24 mouse cellular contexts compared by ENCODE assay signal in genomic region chr1:45875640-45876039, GRCm38 (mm10). TPM values are rescaled to one million over a fixed set of nuclear protein-coding genes. Genes with fewer than 3 reads are reported as not detected.
DNase-seq lines count a peak whose midpoint lies in the region; ATAC-seq and TF ChIP-seq lines count a peak whose summit lies in the region.
"Had no signal": no experiment of that assay in that cellular context is flagged by ENCODE, and none has a peak within 500 bp of the region (broad histone marks: within the 10 kb centered on the region; RNA-seq: fewer than 3 reads in every experiment).

No protein-coding gene starts in this region.

- no peaks in the 10 kb centered on the region for H3K27me3 ChIP-seq in G1E (ENCODE audit: insufficient read depth, low read length)
- no peaks in the 10 kb centered on the region for H3K27me3 ChIP-seq in MEL (ENCODE audit: control insufficient read depth in 1 of 2, insufficient read depth in 2 of 2, low read length in 2 of 2)
- H3K27me3 ChIP-seq in liver, embryonic 14.5 days (ENCODE audit: control insufficient read depth, insufficient read depth, low read length): no peaks in the 10 kb centered on the region
- H3K27me3 ChIP-seq: embryonic facial prominence, embryonic 13.5 days; forebrain, embryonic 13.5 days; heart, embryonic 13.5 days; hindbrain, embryonic 15.5 days had no signal

- H3K4me1 ChIP-seq in G1E (ENCODE audit: insufficient read depth, low read depth, low read length): peaks cover 47% of the 10 kb centered on the region
- H3K4me1 ChIP-seq in MEL (ENCODE audit: control insufficient read depth in 1 of 2, insufficient read depth in 2 of 2, low read length in 2 of 2): peaks cover 28 to 29% of the 10 kb centered on the region in 2 experiments
- H3K4me1 ChIP-seq in liver, embryonic 14.5 days (replicated peaks; ENCODE audit: control insufficient read depth in 2 of 2, insufficient read depth in 2 of 2, low read length in 1 of 2): peaks cover 23 to 37% of the 10 kb centered on the region in 2 experiments
- H3K4me1 ChIP-seq: embryonic facial prominence, embryonic 13.5 days; forebrain, embryonic 13.5 days; heart, embryonic 13.5 days; hindbrain, embryonic 15.5 days had no signal

- peak; percentile 22; the same call in 1 of the 2 replicates for ATAC-seq in G1E (ENCODE audit: extremely low read depth, insufficient number of reproducible peaks, low FRiP score, poor library complexity, severe bottlenecking)
- ATAC-seq in liver, embryonic 14.5 days (ENCODE audit: insufficient read depth): peak; percentile 85
- ATAC-seq in megakaryocyte-erythroid progenitor cell, adult 5-6 weeks (replicated peaks; ENCODE audit: low FRiP score, low TSS enrichment, poor library complexity, severe bottlenecking): peak; percentile 80
- ATAC-seq: forebrain, embryonic 13.5 days; forebrain, postnatal 0 days had no signal

- no peak overlapping the region for H3K9ac ChIP-seq in MEL (ENCODE audit: control insufficient read depth, low read depth, low read length, poor library complexity, severe bottlenecking)
- 0 out of 2 replicates have a peak overlapping the region, but pooled peaks have one; percentile 23 for H3K9ac ChIP-seq in liver, embryonic 14.5 days (replicated peaks)
- H3K9ac ChIP-seq: embryonic facial prominence, embryonic 13.5 days; forebrain, embryonic 13.5 days; forebrain, postnatal 0 days; heart, embryonic 13.5 days; hindbrain, embryonic 15.5 days had no signal

- peak; percentile 72 to 79 for TF ChIP-seq EP300 in MEL (IDR thresholded peaks at IDR 0.05; ENCODE audit: low read depth in 1 of 2, low read length in 2 of 2)
- peak; percentile 68 for TF ChIP-seq EP300 in liver, embryonic 14.5 days (IDR thresholded peaks at IDR 0.05; ENCODE audit: low read depth)

- H3K9me3 ChIP-seq in G1E (replicated peaks): no peaks in the 10 kb centered on the region
- H3K9me3 ChIP-seq in MEL (replicated peaks; ENCODE audit: insufficient read depth, low read length): no peaks in the 10 kb centered on the region
- no peaks in the 10 kb centered on the region for H3K9me3 ChIP-seq in liver, embryonic 14.5 days (ENCODE audit: control insufficient read depth, low read length)
- H3K9me3 ChIP-seq: embryonic facial prominence, embryonic 13.5 days; forebrain, embryonic 13.5 days; heart, embryonic 13.5 days; hindbrain, embryonic 15.5 days had no signal

- peak overlapping the region; percentile 22 for H3K4me2 ChIP-seq in liver, embryonic 14.5 days (ENCODE audit: low read depth)
- H3K4me2 ChIP-seq: embryonic facial prominence, embryonic 13.5 days; forebrain, embryonic 13.5 days; heart, embryonic 13.5 days; hindbrain, embryonic 15.5 days had no signal

- no peaks in the 10 kb centered on the region for H3K79me2 ChIP-seq in MEL (ENCODE audit: control insufficient read depth, insufficient read depth, low read length, poor library complexity)

- peak overlapping the region; percentile 6; the same call in 1 of the 2 replicates for H3K27ac ChIP-seq in MEL (ENCODE audit: control insufficient read depth, low read depth, low read length)
- peak overlapping the region; percentile 33; the same call in 1 of the 2 replicates for H3K27ac ChIP-seq in liver, embryonic 14.5 days
- H3K27ac ChIP-seq: embryonic facial prominence, embryonic 13.5 days; forebrain, embryonic 13.5 days; gastrocnemius, adult 2 months; heart, embryonic 13.5 days; hindbrain, embryonic 15.5 days had no signal

- DNase-seq in G1E (ENCODE audit: low spot score) (no peak), MEL (ENCODE audit: low read depth, low spot score) (peak; percentile 51)
- peak in 2 of 3 experiments; percentile 35 to 44 for DNase-seq in liver, embryonic 14.5 days (ENCODE audit: low read depth in 3 of 3, low spot score in 3 of 3)
- DNase-seq in layer of hippocampus, postnatal 25 days (ENCODE audit: extremely low spot score in 1 of 2, low spot score in 1 of 2): no peak
- DNase-seq in left cerebral cortex, postnatal 36 days (ENCODE audit: low spot score in 2 of 2): no peak
- DNase-seq in right cerebral cortex, postnatal 36 days (ENCODE audit: low spot score in 2 of 2): no peak
- DNase-seq: adrenal gland, postnatal 10 days; cerebellum, adult 18-20 months; cerebellum, adult 9-11 months; cerebellum, postnatal 36 days; forebrain, postnatal 0 days; gastrocnemius, adult 2 months; gastrocnemius, postnatal 25 days; heart, adult 11 months; heart, postnatal 36 days had no signal

- intact Hi-C loops in left cerebral cortex, postnatal 36 days (cut with DNase I): no loop called here

- no peak for TF ChIP-seq CTCF in G1E (IDR thresholded peaks at IDR 0.05; ENCODE audit: low read depth, low read length)
- no peak for TF ChIP-seq CTCF in MEL (IDR thresholded peaks at IDR 0.05 in 2 of 3, conservative IDR thresholded peaks at IDR 0.05 in 1 of 3; ENCODE audit: control insufficient read depth in 1 of 3, insufficient read depth in 1 of 3, low read depth in 2 of 3, low read length in 3 of 3, poor library complexity in 1 of 3, severe bottlenecking in 1 of 3)
- TF ChIP-seq CTCF in liver, embryonic 14.5 days (IDR thresholded peaks at IDR 0.05; ENCODE audit: low read depth): no peak

- H3K36me3 ChIP-seq in G1E (replicated peaks) (no peaks in the 10 kb centered on the region), MEL (ENCODE audit: control insufficient read depth in 1 of 2, insufficient read depth in 2 of 2, low read length in 2 of 2) (peaks cover 0 to 40% of the 10 kb centered on the region in 2 experiments; a peak in 2 of 4 replicates)
- no peaks in the 10 kb centered on the region for H3K36me3 ChIP-seq in liver, embryonic 14.5 days (replicated peaks; ENCODE audit: control insufficient read depth, insufficient read depth, low read depth)
- H3K36me3 ChIP-seq: embryonic facial prominence, embryonic 13.5 days; heart, embryonic 13.5 days; hindbrain, embryonic 15.5 days had no signal

- no peak for TF ChIP-seq POLR2A in MEL (IDR thresholded peaks at IDR 0.05; ENCODE audit: control insufficient read depth in 1 of 2, insufficient read depth in 1 of 2, low read depth in 1 of 2, low read length in 2 of 2, poor library complexity in 1 of 2)

- no peak overlapping the region for H3K4me3 ChIP-seq in G1E (ENCODE audit: low read depth, low read length)
- no peak overlapping the region for H3K4me3 ChIP-seq in MEL (ENCODE audit: control insufficient read depth in 1 of 2, insufficient read depth in 1 of 2, low read depth in 2 of 2, low read length in 2 of 2)
- H3K4me3 ChIP-seq in liver, embryonic 14.5 days (ENCODE audit: insufficient read depth in 1 of 2, low read depth in 2 of 2, low read length in 2 of 2): no peak overlapping the region
- H3K4me3 ChIP-seq: embryonic facial prominence, embryonic 13.5 days; forebrain, embryonic 13.5 days; gastrocnemius, adult 2 months; heart, embryonic 13.5 days; hindbrain, embryonic 15.5 days had no signal

- TF ChIP-seq RAD21 in MEL (IDR thresholded peaks at IDR 0.05; ENCODE audit: low read depth, low read length): no peak

- 27% methylated on average over 2 of the region's 2 CpGs for WGBS in liver, embryonic 14.5 days (ENCODE audit: insufficient replicate concordance)

TF ChIP-seq in MEL, 35 proteins besides CTCF, POLR2A, EP300 and RAD21:
- TF ChIP-seq GATA1 (IDR thresholded peaks at IDR 0.05; ENCODE audit: low read depth, low read length): peak; percentile 79
- TF ChIP-seq ETS1 (IDR thresholded peaks at IDR 0.05; ENCODE audit: low read depth, low read length): peak; percentile 19; the same call in 1 of the 2 replicates
- no peak for TF ChIP-seq MYC (IDR thresholded peaks at IDR 0.05; ENCODE audit: low read depth, low read length)
- no peak for TF ChIP-seq ELF1 (IDR thresholded peaks at IDR 0.05; ENCODE audit: low read depth, low read length)
- TF ChIP-seq MAX (IDR thresholded peaks at IDR 0.05; ENCODE audit: low read length): 0 out of 2 replicates have a peak, but pooled peaks have one; percentile 10
- TF ChIP-seq NELFE (IDR thresholded peaks at IDR 0.05; ENCODE audit: low read depth, low read length): no peak
- TF ChIP-seq RCOR1 (IDR thresholded peaks at IDR 0.05; ENCODE audit: low read depth, low read length): 0 out of 2 replicates have a peak, but pooled peaks have one; percentile 9
- TF ChIP-seq TCF12 (IDR thresholded peaks at IDR 0.05; ENCODE audit: low read depth, low read length): peak; percentile 62
- TF ChIP-seq USF2 (IDR thresholded peaks at IDR 0.05; ENCODE audit: borderline replicate concordance in 1 of 2, insufficient read depth in 1 of 2, low read depth in 1 of 2, low read length in 2 of 2): no peak

RNA-seq across cellular contexts. Expression of gene Gm5269, which starts 14.4 kb away (rescaled TPM):
- total RNA-seq in G1E (2014; fragmentation: Nextera tagmentation) (not detected in 2 replicates), G1E (2017) (not detected in 2 replicates), MEL (2012; rRNA removed) (not detected in 2 replicates)
- polyA plus RNA-seq in G1E (2012) (not detected in 2 replicates), MEL (2012; ENCODE audit: insufficient read depth in 1 of 2, insufficient read length in 2 of 2, low read depth in 1 of 2, low replicate concordance in 2 of 2, missing spikeins in 1 of 2) (under 1 TPM in 1 of 2 experiments, not detected in 1; 0.67 TPM)
- 0.25 TPM in 1 of 2 replicates, not detected in the other for polyA plus RNA-seq in liver, embryonic 14.5 days (2012; rRNA removed)
- polyA plus RNA-seq in liver, embryonic 14.5 days (2014; fragmentation: Nextera tagmentation; extraction: Ambion mirVana): not detected in 2 replicates
- not detected in 2 replicates for total RNA-seq in megakaryocyte-erythroid progenitor cell, adult 5-6 weeks (2014; fragmentation: Nextera tagmentation)
- total RNA-seq in megakaryocyte-erythroid progenitor cell, adult 5-6 weeks (2017): not detected in 2 replicates
- not detected for total RNA-seq in layer of hippocampus, postnatal 25 days (2021)
- not detected for total RNA-seq in left cerebral cortex, postnatal 36 days (2021)
- total RNA-seq: adrenal gland, postnatal 10 days; ES-E14; forebrain, postnatal 0 days; gastrocnemius, adult 2 months; gastrocnemius, postnatal 25 days; heart, postnatal 36 days had no signal
- polyA plus RNA-seq: brain, embryonic 14.5 days; embryonic facial prominence, embryonic 13.5 days; forebrain, embryonic 13.5 days; forebrain, postnatal 0 days; heart, embryonic 13.5 days; heart, postnatal 0 days; hindbrain, embryonic 11.5 days; hindbrain, embryonic 15.5 days had no signal

RNA-seq across cellular contexts. Expression of gene Slc40a1, which starts 50.7 kb away (rescaled TPM):
- total RNA-seq in G1E (2014; fragmentation: Nextera tagmentation): 35.7 and 56.4 TPM in 2 replicates
- total RNA-seq in G1E (2017): 37.3 and 43.3 TPM in 2 replicates
- polyA plus RNA-seq in G1E (2012): 2.9 and 3.0 TPM in 2 replicates
- 47.2 and 74.7 TPM in 2 replicates for total RNA-seq in MEL (2012; rRNA removed)
- polyA plus RNA-seq in MEL (2012; ENCODE audit: insufficient read depth in 1 of 2, insufficient read length in 2 of 2, low read depth in 1 of 2, low replicate concordance in 2 of 2, missing spikeins in 1 of 2): 10 to 100 TPM in 1 of 2 experiments, not detected in 1; 36.8 TPM
- polyA plus RNA-seq in liver, embryonic 14.5 days (2012; rRNA removed): 37.3 and 43.8 TPM in 2 replicates
- 121 and 124 TPM in 2 replicates for polyA plus RNA-seq in liver, embryonic 14.5 days (2014; fragmentation: Nextera tagmentation; extraction: Ambion mirVana)
- 70.2 and 91.8 TPM in 2 replicates for total RNA-seq in megakaryocyte-erythroid progenitor cell, adult 5-6 weeks (2014; fragmentation: Nextera tagmentation)
- total RNA-seq in megakaryocyte-erythroid progenitor cell, adult 5-6 weeks (2017): 155 and 167 TPM in 2 replicates
- 10 to 100 TPM; 10.3 to 12.1 TPM for total RNA-seq in layer of hippocampus, postnatal 25 days (2021)
- total RNA-seq in left cerebral cortex, postnatal 36 days (2021): 10 to 100 TPM; 10.8 to 12.8 TPM

Comparison
In these comparisons a context has a peak if more than half of its experiments do, and no peak if none do; other contexts are left out.
1. ATAC-seq: peak in every context shown above with its lines; median percentile 85 in liver, embryonic 14.5 days; 80 in megakaryocyte-erythroid progenitor cell, adult 5-6 weeks; 22 in G1E.
2. DNase-seq: peak in MEL (single experiment) and liver, embryonic 14.5 days (2 of 3); none in G1E (single experiment), layer of hippocampus, postnatal 25 days (0 of 2), left cerebral cortex, postnatal 36 days (0 of 2) and right cerebral cortex, postnatal 36 days (0 of 2).